Mouse (Mus musculus) kidney, adult 2 months (tissue): ENCODE measurements at regions not wholly inside any gene's neighbourhood (a gene's known extent, or its start where the extent isn't known, plus 50 kb on each side); places are given as distances from the start of the nearest gene placed in this dataset.

Experiments used
- DNase-seq: peaks from one replicate; pipeline ENCODE4 v3.0.0; 2021
- H3K27ac ChIP-seq: fragments of 200-500 bp; 2 replicates; pipeline ENCODE4 v1.5.1; 2012; ENCODE audit warnings: low read depth, low read length, control low read depth, inconsistent platforms; ENCODE audit not compliant: insufficient read depth
- H3K27me3 ChIP-seq: fragments of 200-500 bp; replicated peaks from 2 replicates; pipeline ENCODE4 v1.6.1; 2012; ENCODE audit warnings: mild to moderate bottlenecking, moderate library complexity, low read length, inconsistent platforms; ENCODE audit not compliant: control insufficient read depth, insufficient read depth
- H3K36me3 ChIP-seq: fragments of 200-500 bp; 2 replicates; pipeline ENCODE4 v1.6.1; 2012; ENCODE audit warnings: mild to moderate bottlenecking, moderate library complexity, low read length, inconsistent platforms; ENCODE audit not compliant: control insufficient read depth, insufficient read depth
- H3K4me1 ChIP-seq: fragments of 200-500 bp; 2 replicates; pipeline ENCODE4 v1.6.1; 2011; ENCODE audit warnings: low read length; ENCODE audit not compliant: control insufficient read depth, insufficient read depth
- H3K4me3 ChIP-seq: fragments of 200-500 bp; 2 replicates; pipeline ENCODE4 v1.5.1; 2011; ENCODE audit warnings: mild to moderate bottlenecking, low read depth, low read length, control low read depth; ENCODE audit not compliant: insufficient read depth
- CTCF ChIP-seq: fragments of 200-500 bp; conservative IDR thresholded peaks from 2 replicates; pipeline ENCODE4 v1.5.1; 2011; ENCODE audit warnings: low read depth, mild to moderate bottlenecking, control low read depth, low read length, moderate library complexity, mixed read lengths; ENCODE audit not compliant: insufficient read depth, insufficient read length
- POLR2A ChIP-seq: fragments of 200-500 bp; IDR thresholded peaks from one replicate; pipeline ENCODE4 v1.6.1; 2011; ENCODE audit warnings: low read depth, low read length, control low read depth
- WGBS: fragments of 180-500 bp; shearing (Covaris S2); methylation state at CpG from one replicate; pipeline ENCODE4 v1.1.7; 2018; 5-methylcytosine and 5-hydroxymethylcytosine counted together

DNA sequence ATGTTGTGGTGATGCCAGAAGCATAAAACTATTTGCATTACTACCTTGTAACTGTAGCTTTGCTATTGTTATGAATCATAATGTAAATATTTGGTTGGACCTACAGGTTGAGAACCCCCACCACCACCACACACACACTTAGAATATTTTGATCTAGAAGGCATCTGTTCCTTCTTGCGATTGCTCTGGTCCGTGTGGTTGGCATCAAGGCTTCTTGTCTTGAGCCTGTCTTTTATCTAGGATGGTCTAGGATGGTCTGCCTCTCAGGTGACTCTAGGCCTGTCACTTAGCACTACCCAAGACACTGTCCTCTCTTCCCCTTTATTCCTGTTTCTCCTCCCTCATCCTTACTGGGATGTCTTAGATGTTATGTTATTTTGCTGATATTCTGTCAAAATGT, 76.6 kb upstream of the Jade1 start:
- no peaks in the 10 kb centered on the region for H3K36me3 ChIP-seq
- H3K4me1 ChIP-seq: no peaks in the 10 kb centered on the region
- no peak for DNase-seq
- H3K27ac ChIP-seq: no peak overlapping the region
- TF ChIP-seq CTCF: no peak
- TF ChIP-seq POLR2A: no peak
- no peaks in the 10 kb centered on the region for H3K27me3 ChIP-seq
- H3K4me3 ChIP-seq: no peak overlapping the region
- 99% methylated on average over 2 of the region's 2 CpGs for WGBS

DNA sequence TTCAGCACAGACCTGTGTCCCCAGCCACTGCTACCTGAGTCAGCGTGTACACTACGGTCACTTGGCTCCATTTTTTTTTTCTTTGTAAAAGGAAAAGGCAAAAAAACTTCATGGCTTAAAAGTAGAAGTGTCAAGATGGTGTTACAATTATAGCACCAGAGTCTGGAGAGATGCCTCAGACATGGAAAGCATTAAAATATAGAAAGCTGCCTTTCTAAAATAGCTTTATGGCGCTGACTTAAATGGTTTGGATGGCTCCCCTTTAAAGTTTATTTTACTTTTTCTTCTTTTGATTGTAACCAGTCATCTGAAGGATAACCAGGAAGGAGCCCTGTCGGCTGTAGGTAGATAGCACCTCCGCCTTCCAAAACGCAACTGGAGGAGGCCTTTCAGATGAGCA, 79.0 kb upstream of the Jade1 start:
- Histone ChIP-seq H3K27me3 (no peaks in the 10 kb centered on the region), H3K36me3 (no peaks in the 10 kb centered on the region), H3K27ac (no peak overlapping the region), H3K4me1 (no peaks in the 10 kb centered on the region), H3K4me3 (no peak overlapping the region)
- TF ChIP-seq CTCF (no peak), POLR2A (no peak)
- 92% methylated on average over 6 of the region's 6 CpGs for WGBS
- DNase-seq: no peak

- Histone ChIP-seq H3K36me3 (no peaks in the 10 kb centered on the region), H3K4me1 (no peaks in the 10 kb centered on the region), H3K27me3 (no peaks in the 10 kb centered on the region), H3K4me3 (no peak overlapping the region), H3K27ac (no peak overlapping the region)
- DNase-seq: no peak
- WGBS: 93% methylated on average over 3 of the region's 3 CpGs
- no peak for TF ChIP-seq POLR2A
- no peak for TF ChIP-seq CTCF
Measured at GRCm38 (mm10) chr3:41472586-41472985, 82.9 kb upstream of the Jade1 start.

DNA sequence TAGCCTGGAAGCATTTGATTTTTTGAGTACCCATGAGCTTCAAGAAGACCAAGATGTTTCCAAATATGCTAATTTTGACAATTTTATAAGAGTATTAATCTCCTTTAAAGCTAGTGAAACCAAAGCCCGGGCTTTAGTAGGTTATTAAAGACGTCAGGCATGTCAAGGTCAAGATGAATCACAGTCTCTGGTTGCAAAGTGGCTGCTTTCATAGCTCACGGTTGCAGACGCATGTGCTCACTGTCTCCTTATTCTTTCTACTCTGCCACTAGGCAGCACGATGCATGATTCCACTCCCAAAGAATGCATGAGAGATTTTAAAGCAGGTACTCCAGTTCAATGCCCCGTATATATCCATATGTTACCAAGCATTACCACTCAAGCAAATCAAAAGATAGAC, 86.4 kb upstream of the Jade1 start:
- TF ChIP-seq POLR2A: no peak
- TF ChIP-seq CTCF: no peak
- no peak for DNase-seq
- WGBS: 53% methylated on average over 6 of the region's 6 CpGs

DNA sequence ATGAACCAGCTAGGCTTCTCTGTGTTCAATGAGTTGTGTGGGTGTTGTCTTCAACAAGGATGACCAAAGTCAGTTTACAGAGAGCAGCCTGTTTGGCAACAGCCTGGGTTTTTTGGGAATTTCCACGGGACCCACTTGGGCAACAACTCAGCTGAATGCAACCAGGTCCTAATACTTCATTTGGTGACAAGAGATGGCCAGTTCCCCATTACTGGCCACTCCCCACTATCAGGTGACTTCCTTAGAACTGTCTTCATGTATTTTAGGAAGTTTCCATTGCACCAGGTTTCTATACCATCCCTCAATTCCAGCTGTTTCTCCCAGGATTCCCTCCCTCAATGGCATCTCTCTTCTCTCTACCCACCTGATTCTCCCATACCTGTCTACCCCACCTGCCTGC, 87.7 kb upstream of the Jade1 start:
- H3K36me3 ChIP-seq: no peaks in the 10 kb centered on the region
- no peak for TF ChIP-seq CTCF
- TF ChIP-seq POLR2A: no peak
- no peaks in the 10 kb centered on the region for H3K27me3 ChIP-seq
- no peak for DNase-seq
- H3K4me3 ChIP-seq: no peak overlapping the region
- peaks cover 3% of the 10 kb centered on the region; the same call in 1 of the 2 replicates for H3K4me1 ChIP-seq
- no peak overlapping the region for H3K27ac ChIP-seq
- WGBS: 85% methylated on average over 1 of the region's 1 CpGs

More for the DNA sequence above, 86.4 kb upstream of the Jade1 start:
- no peaks in the 10 kb centered on the region for H3K4me1 ChIP-seq
- H3K36me3 ChIP-seq: no peaks in the 10 kb centered on the region
- H3K27me3 ChIP-seq: no peaks in the 10 kb centered on the region
- H3K4me3 ChIP-seq: no peak overlapping the region
- H3K27ac ChIP-seq: no peak overlapping the region

GRCm38 (mm10) chr3:41465893-41466292, 89.6 kb upstream of the Jade1 start:
- H3K36me3 ChIP-seq: no peaks in the 10 kb centered on the region
- H3K27me3 ChIP-seq: no peaks in the 10 kb centered on the region
- H3K4me3 ChIP-seq: no peak overlapping the region
- TF ChIP-seq POLR2A (no peak), CTCF (no peak)
- 84% methylated on average over 2 of the region's 2 CpGs for WGBS
- H3K4me1 ChIP-seq: peaks cover 3% of the 10 kb centered on the region; the same call in 1 of the 2 replicates
- H3K27ac ChIP-seq: no peak overlapping the region
- DNase-seq: no peak

DNA sequence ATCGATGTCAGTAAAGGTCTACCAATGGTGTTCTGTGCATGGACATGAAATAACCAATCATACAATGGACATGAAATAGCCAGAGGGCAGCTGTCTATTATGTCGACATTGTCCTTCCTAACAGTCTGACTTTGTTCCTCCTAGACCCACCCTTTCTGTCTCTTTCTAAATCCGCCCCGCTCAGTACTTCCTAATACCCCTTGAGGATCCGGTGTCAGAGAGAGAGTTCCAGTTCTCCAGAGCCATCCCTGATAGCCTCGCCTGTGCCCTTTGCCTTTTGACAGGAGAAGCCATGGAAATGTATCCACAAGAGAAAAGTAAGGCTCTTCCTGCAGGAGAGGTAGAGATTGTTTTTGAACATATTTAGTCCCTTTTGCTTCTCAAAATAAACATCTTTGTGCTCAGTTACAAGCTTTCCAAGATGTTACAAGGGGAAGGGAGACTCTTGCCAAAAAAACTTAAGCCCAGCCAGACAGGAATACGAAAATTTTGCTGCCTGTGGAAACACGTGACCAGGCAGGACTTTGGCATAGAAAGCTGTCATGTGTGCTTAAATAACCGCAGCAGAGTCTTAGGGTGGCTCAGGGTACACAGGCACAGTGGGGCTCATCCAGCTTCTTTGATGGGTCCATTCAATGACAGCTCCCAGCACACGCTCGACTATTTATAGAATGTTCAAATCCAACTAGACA, 92.4 kb upstream of the Jade1 start:
- Histone ChIP-seq H3K4me3 (no peak overlapping the region), H3K27me3 (no peaks in the 10 kb centered on the region), H3K36me3 (no peaks in the 10 kb centered on the region), H3K4me1 (peaks cover 3% of the 10 kb centered on the region; the same call in 1 of the 2 replicates), H3K27ac (no peak overlapping the region)
- WGBS: 53% methylated on average over 11 of the region's 11 CpGs
- no peak for TF ChIP-seq POLR2A
- no peak for TF ChIP-seq CTCF
- DNase-seq: peak; percentile 67

- peaks cover 3% of the 10 kb centered on the region; the same call in 1 of the 2 replicates for H3K4me1 ChIP-seq
- no peak overlapping the region for H3K4me3 ChIP-seq
- H3K27ac ChIP-seq: no peak overlapping the region
- WGBS: 94% methylated on average over 4 of the region's 4 CpGs
- no peak for DNase-seq
- H3K27me3 ChIP-seq: no peaks in the 10 kb centered on the region
- TF ChIP-seq CTCF (no peak), POLR2A (no peak)
- no peaks in the 10 kb centered on the region for H3K36me3 ChIP-seq
Measured at GRCm38 (mm10) chr3:41460131-41460530, 95.4 kb upstream of the Jade1 start.
